Mouse (Mus musculus) heart, adult 2 months (tissue): Measurements from ENCODE around the gene Sidt1.

Experiments used
- CTCF ChIP-seq: fragments of 200-600 bp; IDR thresholded peaks from 2 replicates; pipeline ENCODE4 v1.8.1; 2022; ENCODE audit warnings: antibody characterized with exemption, mild to moderate bottlenecking, moderate library complexity
- EP300 ChIP-seq: fragments of 200-500 bp; IDR thresholded peaks from 2 replicates; pipeline ENCODE4 v1.6.1; 2011; ENCODE audit warnings: low read depth, low read length, control low read depth; ENCODE audit not compliant: insufficient read depth
- POLR2A ChIP-seq: fragments of 200-500 bp; IDR thresholded peaks from 2 replicates; pipeline ENCODE4 v1.6.1; 2011; ENCODE audit warnings: mild to moderate bottlenecking, low read depth, low read length, control low read depth; ENCODE audit not compliant: insufficient read depth

DNA sequence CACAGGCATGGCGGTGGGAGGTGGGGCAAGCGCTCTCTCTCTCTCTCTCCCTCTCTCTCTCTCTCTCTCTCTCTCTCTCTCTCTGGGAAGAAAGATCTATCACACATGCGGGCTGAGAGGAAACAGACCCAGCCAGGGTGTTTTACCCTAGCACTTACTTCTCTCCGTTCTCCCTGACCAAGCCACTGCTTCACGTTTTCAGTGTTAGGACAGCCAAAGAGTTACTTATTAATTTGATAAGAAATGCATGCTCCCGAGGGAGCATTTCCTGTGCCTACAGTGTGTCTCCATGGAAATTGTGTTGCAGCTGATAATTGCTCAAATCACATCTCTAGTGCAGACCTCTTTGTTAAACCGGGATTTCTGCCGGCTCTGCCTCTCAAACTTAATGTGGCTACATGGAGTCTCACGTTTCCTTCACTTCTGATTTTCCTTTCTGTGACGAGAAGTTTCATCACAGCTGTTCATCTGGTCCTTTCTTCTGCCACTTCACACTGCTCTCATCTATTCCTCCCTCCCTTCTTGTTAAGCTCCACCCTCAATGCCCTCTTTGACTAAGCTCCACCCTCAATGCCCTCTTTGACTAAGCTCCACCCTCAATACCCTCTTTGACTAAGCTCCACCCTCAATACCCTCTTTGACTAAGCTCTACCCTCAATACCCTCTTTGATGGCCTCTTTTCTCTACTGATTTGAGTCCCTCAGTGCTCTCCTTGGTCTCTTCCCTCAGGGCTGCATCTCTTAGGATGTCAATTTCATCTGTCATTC is 30.7 kb downstream of the Sidt1 start:
- TF ChIP-seq CTCF (no peak), POLR2A (no peak), EP300 (no peak)
